Mouse (Mus musculus): ENCODE measurements at regions not wholly inside any gene's neighbourhood (a gene's known extent, or its start where the extent isn't known, plus 50 kb on each side); places are given as distances from the start of the nearest gene placed in this dataset.

Small RNAs in the stretch of these regions (microRNA-seq; reads per million reads assigned to microRNA genes)
- 0 reads per million in 2 experiments for gene Gm27392
